Mouse (Mus musculus) kidney, postnatal 0 days (tissue): ENCODE measurements around the gene Keap1. TPM values are rescaled to one million over a fixed set of nuclear protein-coding genes. Genes with fewer than 3 reads are reported as not detected.
"Not testable (repeated sequence)": the region's sequence is repeated elsewhere in the genome, so short reads cannot be mapped to it uniquely, and the experiment has no call there.

ENCODE experiments used
- ATAC-seq: fragments of 200-750 bp; cut with Nextera tagmentation; replicated peaks from 2 replicates; pipeline ENCODE4 v1.8.0; 2017; ENCODE audit warnings: low read depth, moderate number of reproducible peaks, moderate TSS enrichment, moderate library complexity; ENCODE audit not compliant: low FRiP score
- DNase-seq: peaks from one replicate; pipeline ENCODE4 v3.0.0-alpha.2; 2016; ENCODE audit warnings: low spot score
- H3K27ac ChIP-seq: fragments of 300-500 bp; sonication (generic); 2 replicates; pipeline ENCODE4 v1.5.1; 2014; ENCODE audit warnings: mild to moderate bottlenecking
- H3K27me3 ChIP-seq: fragments of 300-500 bp; sonication (generic); 2 replicates; pipeline ENCODE4 v1.6.1; 2014; ENCODE audit warnings: low read length, mixed read lengths; ENCODE audit not compliant: insufficient read depth
- H3K36me3 ChIP-seq: fragments of 300-500 bp; sonication (generic); 2 replicates; pipeline ENCODE4 v1.6.1; 2014; ENCODE audit warnings: low read length, mixed read lengths; ENCODE audit not compliant: insufficient read depth
- H3K4me1 ChIP-seq: fragments of 300-500 bp; sonication (generic); replicated peaks from 2 replicates; pipeline ENCODE4 v1.6.1; 2014; ENCODE audit warnings: antibody characterized with exemption, low read length, mixed read lengths; ENCODE audit not compliant: insufficient read depth
- H3K4me2 ChIP-seq: fragments of 300-500 bp; sonication (generic); 2 replicates; pipeline ENCODE4 v1.6.1; 2014; ENCODE audit warnings: mild to moderate bottlenecking, low read length, moderate library complexity, mixed read lengths
- H3K4me3 ChIP-seq: fragments of 300-500 bp; sonication (generic); replicated peaks from 2 replicates; pipeline ENCODE4 v1.5.1; 2014; ENCODE audit warnings: low read depth, low read length
- H3K9ac ChIP-seq: fragments of 300-500 bp; sonication (generic); 2 replicates; pipeline ENCODE4 v1.6.1; 2014; ENCODE audit warnings: low read depth, low read length
- H3K9me3 ChIP-seq: fragments of 300-500 bp; sonication (generic); replicated peaks from 2 replicates; pipeline ENCODE4 v1.6.1; 2016; ENCODE audit warnings: low read length, inconsistent platforms, mixed read lengths
- CTCF ChIP-seq: IDR thresholded peaks from 2 replicates; pipeline ENCODE4 v1.5.1; 2016; ENCODE audit warnings: antibody characterized with exemption, low read depth, mild to moderate bottlenecking, moderate library complexity
- WGBS: fragments of 180-500 bp; shearing (Covaris S2); extraction: QIAGEN DNeasy Blood & Tissue Kit; methylation state at CpG from one replicate; pipeline ENCODE4 v1.1.7; 2014; 5-methylcytosine and 5-hydroxymethylcytosine counted together
- polyA plus RNA-seq: library from polyadenylated mRNA; unstranded; fragments of >200 nt; fragmentation: Nextera tagmentation; extraction: Ambion mirVana; gene quantifications from 2 replicates; pipeline ENCODE4 v1.2.1, GENCODE M21; 2015

Gene Keap1
- polyA plus RNA-seq, 1 experiment from 2014 or later = 49.3 TPM

DNA sequence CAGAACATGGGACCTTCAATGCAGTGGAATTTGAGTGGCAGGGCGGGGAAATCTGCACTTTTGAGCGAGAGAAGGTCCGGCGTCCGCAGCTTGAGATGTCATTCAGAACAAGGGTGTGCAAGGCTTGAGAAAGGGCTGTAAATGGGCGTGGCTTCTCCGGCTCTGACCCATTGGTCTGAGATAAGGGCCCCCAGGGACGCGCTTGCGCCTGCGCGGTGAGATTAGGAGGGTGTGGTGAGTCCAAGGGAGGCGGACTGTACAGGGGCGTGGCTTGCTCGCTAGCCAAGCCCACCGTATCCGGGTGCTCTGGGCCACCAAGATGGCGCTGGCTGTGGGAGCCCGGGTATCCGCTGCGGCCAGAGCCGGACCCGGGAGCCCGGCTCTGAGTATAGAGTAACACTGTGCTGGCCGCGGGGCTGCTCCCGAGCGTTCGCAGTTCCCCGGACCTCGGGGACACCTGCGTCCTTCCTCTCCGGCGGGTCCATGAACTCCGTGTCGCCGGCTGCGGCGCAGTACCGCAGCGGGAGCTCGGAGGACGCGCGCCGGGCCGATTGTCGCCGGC lies 25.9 kb upstream of the Keap1 start, which contains the start of gene Atg4d:
Atg4d (plus strand) TSS at position 294 of the 562 bp plus-strand sequence.
- peak; percentile 99 for DNase-seq
- ATAC-seq = peak; percentile 95
- H3K4me2 ChIP-seq = peak within 1 kb of the TSS; percentile 86
- H3K4me1 ChIP-seq = peaks cover 9% of the 10 kb centered on the region
- TF ChIP-seq CTCF = no peak
- WGBS = under 1% methylated on average over 47 of the region's 49 CpGs
- H3K27me3 ChIP-seq = no peaks in the 10 kb centered on the region
- H3K27ac ChIP-seq = peak within 1 kb of the TSS; percentile 83
- H3K4me3 ChIP-seq = peak within 1 kb of the TSS; percentile 83
- H3K36me3 ChIP-seq = peaks cover 14% of the 10 kb centered on the region
- H3K9ac ChIP-seq = peak within 1 kb of the TSS; percentile 91
- H3K9me3 ChIP-seq = no peaks in the 10 kb centered on the region

DNA sequence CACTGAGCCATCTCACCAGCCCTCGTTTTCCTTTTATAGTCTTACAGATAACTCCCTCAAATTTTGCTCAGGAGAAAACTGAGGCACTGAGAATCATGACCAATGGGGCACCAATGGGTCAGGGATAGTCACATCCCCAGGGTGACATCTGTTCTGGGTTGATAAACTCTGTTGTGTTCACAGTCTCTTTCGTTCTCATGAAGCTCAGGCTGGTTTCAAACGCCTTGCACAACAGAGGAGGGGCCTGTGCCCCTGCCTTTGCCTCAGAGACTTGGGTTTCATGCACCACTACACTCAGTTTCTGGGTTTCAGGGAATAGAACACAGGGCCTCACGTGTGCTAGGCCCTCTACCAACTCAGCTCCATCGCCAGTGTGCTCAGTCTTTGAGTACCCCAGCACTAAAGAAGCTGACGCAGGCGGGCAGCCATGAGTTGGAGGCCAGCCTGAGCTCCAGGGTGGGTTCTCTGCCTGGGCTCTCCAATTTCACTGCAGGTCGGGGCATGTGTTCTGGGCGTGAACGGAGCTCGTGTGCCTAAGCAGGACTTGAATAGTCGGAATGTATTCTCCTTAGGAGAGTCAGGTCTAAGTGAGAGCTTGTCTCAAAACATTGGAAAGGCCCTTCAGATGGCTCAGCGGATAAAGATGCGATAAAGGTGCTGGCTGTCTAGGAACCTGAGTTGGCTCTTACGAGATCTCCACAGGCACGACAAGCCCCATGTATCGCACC lies 25.3 kb upstream of the Keap1 start:
- no peaks in the 10 kb centered on the region for H3K9me3 ChIP-seq
- ATAC-seq = peak; percentile 3; the same call in 1 of the 2 replicates
- DNase-seq = no peak
- no peak for TF ChIP-seq CTCF
- H3K27me3 ChIP-seq = no peaks in the 10 kb centered on the region
- WGBS = 12% methylated on average over 17 of the region's 17 CpGs
- peak overlapping the region; percentile 13; the same call in 1 of the 2 replicates for H3K27ac ChIP-seq
- H3K4me2 ChIP-seq = peak overlapping the region; percentile 69
- H3K9ac ChIP-seq = peak overlapping the region; percentile 91
- peaks cover 9% of the 10 kb centered on the region for H3K4me1 ChIP-seq
- H3K36me3 ChIP-seq = peaks cover 14% of the 10 kb centered on the region
- peak overlapping the region; percentile 83 for H3K4me3 ChIP-seq

DNA sequence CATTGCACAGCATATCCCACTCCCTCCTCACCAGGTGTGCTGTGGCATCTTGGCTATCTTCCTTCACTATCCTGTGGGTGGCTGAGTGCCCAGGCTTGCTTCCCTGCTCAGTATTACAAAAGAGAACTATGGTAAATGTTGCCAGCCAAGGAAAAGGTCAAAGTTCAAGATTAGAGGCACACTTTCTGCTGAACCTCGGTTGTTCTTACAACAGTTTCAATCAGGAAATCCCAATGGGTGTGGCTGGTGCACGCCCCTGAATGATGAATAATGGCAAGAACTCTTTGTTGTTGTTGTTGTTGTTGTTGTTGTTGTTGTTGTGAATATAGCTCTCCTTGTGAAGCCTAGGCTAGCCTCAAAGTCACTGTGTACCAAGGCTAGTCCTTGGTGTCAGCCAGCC lies 22.7 kb upstream of the Keap1 start:
- no peak overlapping the region for H3K27ac ChIP-seq
- 53% methylated on average over 2 of the region's 2 CpGs for WGBS
- no peaks in the 10 kb centered on the region for H3K27me3 ChIP-seq
- no peak overlapping the region for H3K9ac ChIP-seq
- ATAC-seq = no peak
- H3K9me3 ChIP-seq = no peaks in the 10 kb centered on the region
- H3K4me3 ChIP-seq = no peak overlapping the region
- no peaks in the 10 kb centered on the region for H3K36me3 ChIP-seq
- no peak for TF ChIP-seq CTCF
- peaks cover 9% of the 10 kb centered on the region for H3K4me1 ChIP-seq
- no peak for DNase-seq
- no peak overlapping the region for H3K4me2 ChIP-seq

DNA sequence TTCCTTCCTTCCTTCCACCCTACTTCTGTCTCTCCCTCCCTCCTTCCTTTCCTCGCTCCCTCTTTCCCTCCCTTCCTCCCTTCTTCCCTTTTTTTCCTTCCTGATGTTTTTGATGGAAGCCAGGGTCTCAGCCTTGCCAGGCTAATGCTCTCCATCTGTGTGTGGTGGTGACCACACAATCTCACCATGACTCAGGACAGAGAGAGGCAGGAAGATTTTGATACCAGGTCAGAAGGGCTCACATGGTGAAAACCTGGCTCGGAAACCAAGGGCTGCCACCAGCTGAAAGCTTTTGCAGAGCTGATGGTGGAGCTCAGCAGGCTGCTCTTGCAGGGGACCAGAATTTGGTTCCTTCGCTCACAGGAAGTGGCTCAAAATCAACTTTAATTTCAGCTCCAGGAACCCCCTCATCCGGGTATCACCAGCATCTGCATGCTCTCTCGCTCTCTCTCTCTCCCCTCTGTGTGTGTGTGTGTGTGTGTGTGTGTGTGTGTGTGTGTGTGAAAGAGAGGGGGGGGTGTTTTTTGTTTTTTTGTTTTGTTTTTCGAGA lies 21.4 kb upstream of the Keap1 start:
- Histone ChIP-seq H3K36me3 (no peaks in the 10 kb centered on the region), H3K9ac (no peak overlapping the region), H3K9me3 (no peaks in the 10 kb centered on the region), H3K27ac (no peak overlapping the region), H3K4me3 (no peak overlapping the region), H3K4me1 (peaks cover 5% of the 10 kb centered on the region; the same call in 1 of the 2 replicates), H3K4me2 (no peak overlapping the region), H3K27me3 (no peaks in the 10 kb centered on the region)
- WGBS = 75% methylated on average over 6 of the region's 6 CpGs
- no peak for ATAC-seq
- no peak for TF ChIP-seq CTCF
- no peak for DNase-seq

DNA sequence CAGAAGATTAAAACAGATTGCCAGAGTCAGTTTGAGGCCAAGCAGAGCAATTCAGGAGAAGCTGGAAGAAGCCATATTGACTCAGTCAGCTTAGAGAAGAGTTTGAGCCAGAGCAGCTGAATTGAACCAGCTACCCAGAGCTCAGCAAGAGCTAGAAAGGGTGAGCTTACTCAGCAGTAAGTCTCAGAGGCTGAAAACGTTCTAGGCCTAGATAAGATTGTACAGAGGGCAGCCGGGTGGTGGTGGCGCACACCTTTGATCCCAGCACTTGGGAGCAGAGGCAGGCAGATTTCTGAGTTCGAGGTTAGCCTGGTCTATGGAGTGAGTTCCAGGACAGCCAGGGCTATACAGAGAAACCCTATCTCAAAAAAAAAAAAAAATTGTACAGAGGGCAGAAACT lies 17.2 kb upstream of the Keap1 start:
- not testable (repeated sequence) for DNase-seq, H3K9me3 ChIP-seq, H3K9ac ChIP-seq, H3K4me1 ChIP-seq, H3K27me3 ChIP-seq, H3K36me3 ChIP-seq, H3K4me2 ChIP-seq, ATAC-seq, H3K27ac ChIP-seq, H3K4me3 ChIP-seq
- WGBS = 82% methylated on average over 4 of the region's 4 CpGs

DNA sequence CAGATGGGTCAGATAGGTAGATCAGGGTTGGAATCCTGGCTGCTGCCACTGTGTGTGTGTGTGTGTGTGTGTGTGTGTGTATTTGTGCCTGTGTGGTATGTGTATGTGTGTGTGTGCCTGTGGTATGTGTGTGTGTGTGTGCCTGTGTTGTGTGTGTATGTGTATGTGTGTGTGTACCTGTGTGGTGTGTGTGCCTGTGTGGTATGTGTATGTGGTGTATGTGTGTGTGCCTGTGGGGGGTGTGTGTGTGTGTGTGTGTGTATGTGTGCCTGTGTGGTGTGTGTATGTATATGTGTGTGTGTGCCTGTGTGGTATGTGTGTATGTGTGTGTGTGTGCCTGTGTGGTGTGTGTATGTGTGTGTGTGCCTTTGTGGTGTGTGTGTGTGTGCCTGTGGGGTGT lies 15.5 kb upstream of the Keap1 start:
- Histone ChIP-seq H3K4me1 (no peaks in the 10 kb centered on the region), H3K4me3 (no peak overlapping the region), H3K4me2 (no peak overlapping the region), H3K36me3 (no peaks in the 10 kb centered on the region), H3K9ac (no peak overlapping the region), H3K9me3 (no peaks in the 10 kb centered on the region), H3K27me3 (peaks cover 10% of the 10 kb centered on the region; the same call in 1 of the 2 replicates), H3K27ac (no peak overlapping the region)
- DNase-seq (no peak), ATAC-seq (no peak)
- TF ChIP-seq CTCF = no peak
